Mouse (Mus musculus) urinary bladder, postnatal 36 days (tissue): ENCODE measurements around the gene Gm10277.
A peak's percentile ranks its signal among the peaks of the same experiment; 100 is the strongest.
"Not testable (repeated sequence)": the region's sequence is repeated elsewhere in the genome, so short reads cannot be mapped to it uniquely, and the experiment has no call there.

ENCODE experiments used
- DNase-seq, 2 experiments: peaks; one replicate each; pipeline ENCODE4 v3.0.0; 2022; ENCODE audit warnings: low spot score in 2 of 2, mixed read lengths in 1 of 2

Gene Gm10277

DNA sequence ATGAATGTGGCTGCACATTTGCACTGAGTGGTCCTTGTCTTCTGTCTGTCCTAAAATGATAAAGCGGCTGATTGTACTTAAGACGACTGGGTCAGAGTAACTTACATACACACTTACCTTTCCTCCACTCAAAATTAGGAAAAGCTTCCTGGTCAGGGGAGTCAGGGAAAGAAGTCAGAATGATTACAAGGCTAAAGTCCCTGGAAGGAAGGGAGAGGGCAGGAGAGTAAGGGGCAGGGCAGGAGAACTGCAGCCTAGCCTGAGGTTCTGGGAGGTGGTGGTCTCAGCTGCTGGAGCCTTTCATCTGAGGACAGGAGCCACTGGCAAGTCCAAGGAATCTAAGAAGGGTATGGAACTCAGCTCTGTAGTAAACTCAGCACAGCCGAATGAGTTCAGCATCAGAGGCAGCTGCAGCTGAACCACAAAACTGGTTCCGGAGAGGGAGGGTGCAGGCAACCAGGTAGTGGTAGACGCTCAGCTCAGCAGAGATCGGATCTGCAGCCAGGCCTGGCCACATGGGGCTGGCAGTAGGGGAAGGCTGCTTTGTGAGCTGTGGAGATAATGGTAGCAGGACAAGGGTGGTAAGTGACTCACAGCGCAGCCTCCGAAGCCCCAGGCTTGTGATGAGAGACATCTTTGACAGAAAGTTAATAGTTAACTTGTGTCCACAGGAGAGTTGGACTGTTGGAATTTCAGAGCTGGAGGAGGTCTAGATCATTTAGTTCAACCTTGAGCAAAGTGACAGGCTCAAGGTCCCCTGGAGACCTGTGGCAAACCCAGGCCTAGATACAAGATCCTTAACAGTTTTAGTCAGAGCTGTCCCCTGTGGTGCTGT, 15.5 kb downstream of the Gm10277 start:
- DNase-seq, result no peak

- DNase-seq, result no peak
These were observed 17.2 kb downstream of the Gm10277 start for GRCm38 (mm10) chr11:77770346-77770745.

DNA sequence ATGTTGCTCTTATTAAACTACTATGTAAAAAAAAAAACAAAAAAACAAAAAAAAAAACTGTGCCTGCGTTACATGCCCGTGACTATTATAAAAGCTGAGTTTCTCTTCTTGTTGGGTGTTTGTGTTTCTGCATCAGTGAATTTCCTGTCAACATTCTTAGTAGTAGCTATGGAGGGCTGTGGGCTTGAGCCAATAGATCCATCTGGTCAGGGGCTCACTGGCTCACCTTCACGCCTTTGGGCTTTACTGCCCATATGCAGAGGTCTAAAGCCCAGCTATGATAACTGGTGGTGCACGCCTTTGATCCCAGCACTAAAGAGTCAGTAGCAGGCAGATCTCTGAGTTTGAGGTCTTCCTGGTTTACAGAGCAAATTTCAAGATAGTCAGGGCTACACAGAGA, 18.1 kb downstream of the Gm10277 start:
- no peak for DNase-seq

GRCm38 (mm10) chr11:77766351-77767001, 21.1 kb downstream of the Gm10277 start:
- DNase-seq, result peak in 1 of 2 experiments; percentile 55

DNA sequence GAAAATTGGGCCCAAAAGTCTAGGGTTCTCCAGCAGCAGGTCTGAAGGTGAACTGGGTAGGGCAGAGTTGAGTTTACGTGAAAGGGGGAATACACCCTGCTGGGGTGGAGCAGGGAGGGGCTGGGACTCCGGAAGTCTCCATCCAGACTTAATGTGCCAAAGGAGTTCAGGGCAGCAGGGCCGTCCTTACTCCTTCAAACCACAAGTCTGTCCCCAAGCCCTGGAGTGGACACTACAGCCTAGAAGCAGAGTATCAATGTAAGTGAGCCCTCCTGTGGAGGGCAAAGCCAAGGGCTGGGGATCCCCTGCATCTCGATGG, 22.1 kb downstream of the Gm10277 start:
- peak in 1 of 2 experiments; percentile 13 for DNase-seq

DNA sequence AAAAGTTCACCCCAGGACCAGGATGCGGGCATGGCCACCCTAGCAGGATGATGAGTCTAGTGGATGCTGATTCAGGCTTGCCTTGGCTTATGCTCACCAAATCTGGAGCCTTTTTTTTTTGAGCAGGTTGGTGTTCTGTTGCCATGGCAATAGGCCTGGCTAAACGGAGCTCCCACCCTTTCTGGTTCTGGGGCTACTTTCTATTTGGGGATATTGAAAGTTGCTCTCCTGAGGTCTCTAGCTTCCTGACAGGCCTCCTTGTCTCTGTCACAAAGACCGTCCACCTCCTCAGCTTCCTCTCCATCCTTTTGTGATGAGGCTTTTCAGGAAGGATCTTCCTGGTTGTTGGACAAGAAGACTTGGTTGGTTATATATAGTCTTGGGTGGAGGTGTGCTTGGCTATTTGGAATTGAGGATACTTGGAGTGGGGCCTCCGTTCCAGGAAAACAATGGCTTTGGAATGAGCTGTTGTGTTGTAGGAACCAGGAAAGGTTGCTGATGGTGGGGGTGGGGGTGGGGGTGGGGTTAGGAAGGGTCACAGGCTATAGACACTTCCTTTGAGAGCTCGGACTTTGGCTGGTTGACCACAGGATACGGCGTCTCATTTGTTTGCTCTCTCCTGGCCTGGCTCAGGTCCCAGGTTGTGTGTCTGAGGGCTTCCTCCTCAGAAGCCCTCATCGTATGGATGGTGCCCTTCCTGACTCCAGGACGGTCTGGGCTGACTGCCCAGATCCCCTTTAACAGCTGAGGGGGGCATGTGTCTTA, 22.7 kb downstream of the Gm10277 start:
- no peak for DNase-seq

- DNase-seq, result peak; percentile 52 to 71
These were observed 23.7 kb downstream of the Gm10277 start for GRCm38 (mm10) chr11:77763673-77764340.

DNA sequence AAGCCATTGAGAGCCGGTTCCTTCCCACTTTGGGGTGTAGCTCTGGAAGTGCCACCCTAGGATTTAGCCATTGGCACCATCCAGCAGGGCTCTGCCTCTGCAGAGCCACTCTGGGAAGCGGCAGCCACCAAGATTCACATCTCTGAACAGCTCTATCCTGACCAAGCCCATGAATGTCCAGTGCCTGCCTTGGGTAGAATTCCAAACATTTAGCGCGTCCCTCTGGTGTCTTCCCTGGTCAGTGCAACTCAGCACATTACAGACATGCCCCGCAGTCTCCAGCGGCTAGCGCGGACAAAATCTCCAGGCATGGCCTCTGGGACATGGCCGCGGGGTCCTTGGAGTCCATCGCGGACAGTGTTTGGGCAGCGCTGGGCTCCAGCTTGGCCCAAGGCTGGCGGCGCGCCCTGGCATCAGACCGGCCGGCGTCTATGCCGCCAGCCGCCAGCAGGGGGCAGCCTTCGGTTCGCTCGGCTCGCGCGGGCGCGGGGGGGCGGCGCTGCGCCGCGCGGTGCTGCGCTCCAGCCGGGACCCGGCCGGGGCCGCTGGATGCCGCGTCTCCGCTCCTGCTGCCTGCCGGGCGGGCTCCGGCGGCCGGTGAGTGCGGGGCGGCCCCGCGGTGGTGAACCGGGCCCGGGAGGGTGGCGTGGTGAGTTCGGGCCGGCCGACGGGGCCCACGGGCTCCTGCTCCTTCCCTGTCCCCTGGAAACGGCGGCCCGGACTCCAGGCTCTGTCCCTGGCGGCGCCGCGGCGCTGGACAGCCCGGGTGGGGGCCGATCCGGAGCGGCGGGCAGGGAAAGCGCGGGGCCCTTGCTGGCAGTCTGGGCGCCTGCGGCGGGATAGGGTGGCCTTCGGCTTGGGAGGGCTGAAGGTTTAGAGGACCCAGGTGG, 24.5 kb downstream of the Gm10277 start, which contains the start of gene Myo18a:
Myo18a (plus strand) TSS at position 464 of the 890 bp plus-strand sequence.
- DNase-seq, result peak; percentile 81

DNA sequence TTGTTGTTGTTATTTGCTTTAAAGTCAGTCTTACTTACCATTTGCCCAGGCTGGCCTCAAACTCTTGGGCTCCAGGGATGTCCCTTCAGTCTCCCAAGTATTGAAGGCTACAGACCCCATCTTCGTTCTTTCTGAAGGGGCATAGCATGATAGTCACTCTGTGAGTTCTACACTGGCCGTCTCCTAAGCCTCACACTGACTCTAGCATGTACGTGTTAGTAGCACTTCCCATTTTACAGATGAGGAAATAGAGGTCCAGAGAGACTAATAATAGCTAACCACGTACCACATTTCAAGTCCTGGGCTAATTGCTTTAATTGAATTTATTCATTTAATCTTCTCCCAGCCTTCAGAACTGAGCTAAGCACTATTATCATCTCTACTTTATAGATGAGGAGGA, 27.5 kb downstream of the Gm10277 start:
- no peak for DNase-seq

- no peak for DNase-seq
These were observed 34.1 kb downstream of the Gm10277 start for GRCm38 (mm10) chr11:77753469-77753868.

GRCm38 (mm10) chr11:77752525-77752924, 35.0 kb downstream of the Gm10277 start:
- no peak for DNase-seq

- no peak for DNase-seq
These were observed 38.6 kb downstream of the Gm10277 start for GRCm38 (mm10) chr11:77748996-77749395.

DNA sequence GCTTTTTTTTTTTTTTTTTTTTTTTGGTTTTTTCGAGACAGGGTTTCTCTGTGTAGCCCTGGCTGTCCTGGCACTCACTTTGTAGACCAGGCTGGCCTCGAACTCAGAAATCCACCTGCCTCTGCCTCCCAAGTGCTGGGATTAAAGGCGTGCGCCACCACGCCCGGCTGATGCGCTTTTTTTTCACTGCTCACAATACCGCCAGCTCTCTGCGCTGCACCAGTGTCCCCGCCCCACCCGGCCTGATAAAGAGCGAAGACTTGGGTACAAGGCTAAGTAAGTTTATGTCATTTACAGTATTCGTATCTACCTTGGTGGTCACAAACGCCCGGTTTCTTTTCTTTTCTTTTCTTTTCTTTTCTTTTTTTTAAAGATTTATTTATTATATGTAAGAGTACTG, 40.4 kb downstream of the Gm10277 start:
- not testable (repeated sequence) for DNase-seq

DNA sequence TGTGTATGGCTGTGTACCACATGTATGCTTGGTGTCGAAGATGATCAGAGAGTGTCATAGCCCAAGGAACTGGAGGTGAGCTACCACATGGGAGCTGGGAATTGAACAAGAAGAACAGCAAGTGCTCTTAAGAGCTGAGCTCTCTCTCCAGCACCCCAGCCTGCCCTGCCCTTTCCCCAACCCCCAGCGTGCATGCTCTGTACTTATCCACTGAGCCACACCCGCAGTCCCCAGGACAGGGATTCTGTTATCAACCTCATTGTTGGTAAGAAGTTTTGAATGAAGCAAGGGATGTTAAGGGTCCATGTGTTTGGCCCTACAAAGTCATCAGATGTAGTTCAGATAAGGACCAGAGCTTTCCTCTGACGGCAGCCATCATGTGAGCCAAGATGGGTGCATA, 40.9 kb downstream of the Gm10277 start:
- DNase-seq, result no peak

GRCm38 (mm10) chr11:77743966-77744365, 43.6 kb downstream of the Gm10277 start:
- DNase-seq, result peak in 1 of 2 experiments; percentile 17

- no peak for DNase-seq
These were observed 49.0 kb downstream of the Gm10277 start for GRCm38 (mm10) chr11:77738555-77738954.

DNA sequence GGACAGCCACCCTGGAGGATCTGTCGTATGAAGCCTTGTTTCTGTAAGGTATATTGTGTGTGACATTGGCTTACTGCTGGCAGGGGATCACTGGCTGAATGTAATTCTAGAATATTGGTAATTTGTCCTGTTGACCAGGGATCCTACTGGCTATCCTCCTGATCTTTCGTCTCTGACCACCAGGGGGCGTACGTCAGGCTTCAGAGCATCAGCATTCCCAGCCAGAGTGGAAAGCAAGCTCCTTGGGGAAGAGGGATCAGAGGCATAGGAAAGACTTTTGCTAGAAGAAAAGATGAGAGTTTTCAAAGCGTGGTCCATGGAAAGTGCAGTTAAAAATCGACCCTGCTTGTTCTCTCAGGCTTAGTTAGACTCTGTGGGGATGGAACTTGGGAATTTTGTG, 50.3 kb downstream of the Gm10277 start:
- DNase-seq, result peak; percentile 69 to 82
